Mouse (Mus musculus) T-cell, adult 2 months (primary cell): ENCODE results near the gene Drc7.
"Not testable (repeated sequence)": the region's sequence is repeated elsewhere in the genome, so short reads cannot be mapped to it uniquely, and the experiment has no call there.

ENCODE experiments used
- DNase-seq: peaks from one replicate; pipeline ENCODE4 v3.0.0; 2022; ENCODE audit warnings: low spot score

Gene Drc7

GRCm38 (mm10) chr8:95054927-95055510 is at the start of gene Drc7:
TSS of gene Drc7 (plus strand) at chr8:95055103.
- DNase-seq = no peak

DNA sequence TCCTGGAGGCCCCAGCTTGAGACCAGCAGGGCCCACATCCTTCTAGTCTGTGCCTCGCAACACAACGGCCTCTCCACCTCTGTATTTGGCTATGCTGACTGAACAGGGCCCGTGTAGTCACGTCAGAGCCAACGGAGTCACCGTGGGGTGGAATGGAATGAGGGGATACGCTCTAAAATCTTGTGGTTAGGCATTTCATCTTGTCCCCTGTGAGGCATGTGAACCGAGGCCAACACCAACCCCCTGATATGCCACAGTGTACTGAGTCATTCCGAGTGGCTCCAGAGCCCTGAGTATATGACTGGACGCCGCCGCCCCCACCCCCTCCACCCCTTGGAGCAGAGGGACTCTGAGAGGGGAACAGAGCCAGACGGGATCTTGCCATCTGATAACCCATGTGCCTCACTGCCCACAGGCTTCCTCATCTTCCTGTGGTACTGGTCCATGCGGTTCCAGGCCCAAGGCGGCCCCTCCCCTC is 42.4 kb upstream of the Drc7 start:
- DNase-seq = no peak

GRCm38 (mm10) chr8:95015866-95016265 is 39.0 kb upstream of the Drc7 start:
- no peak for DNase-seq

DNA sequence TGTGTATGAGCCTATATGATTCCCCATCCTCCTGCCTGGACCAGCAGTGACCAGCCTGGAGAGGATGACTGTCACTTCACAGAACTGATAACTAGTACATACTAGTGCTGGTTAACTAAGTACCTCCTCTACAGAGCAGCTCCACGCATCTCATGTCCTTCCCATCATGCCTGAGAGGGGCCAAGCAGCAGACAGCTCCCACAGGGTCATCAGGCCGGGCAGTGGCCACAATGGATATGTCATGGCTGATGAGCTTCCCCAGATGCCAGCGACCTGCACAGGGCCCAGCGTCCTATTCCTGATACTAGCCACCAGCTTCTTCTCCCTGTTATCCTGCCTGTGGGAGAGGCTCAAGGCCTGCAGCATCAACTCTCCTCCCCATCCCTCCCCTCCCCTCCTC is 38.2 kb upstream of the Drc7 start:
- DNase-seq = no peak

- no peak for DNase-seq
These were observed 37.5 kb upstream of the Drc7 start, which contains the start of gene Adgrg3 for GRCm38 (mm10) chr8:95017451-95017850. TSS of gene Adgrg3 (plus strand) at chr8:95017692.

DNA sequence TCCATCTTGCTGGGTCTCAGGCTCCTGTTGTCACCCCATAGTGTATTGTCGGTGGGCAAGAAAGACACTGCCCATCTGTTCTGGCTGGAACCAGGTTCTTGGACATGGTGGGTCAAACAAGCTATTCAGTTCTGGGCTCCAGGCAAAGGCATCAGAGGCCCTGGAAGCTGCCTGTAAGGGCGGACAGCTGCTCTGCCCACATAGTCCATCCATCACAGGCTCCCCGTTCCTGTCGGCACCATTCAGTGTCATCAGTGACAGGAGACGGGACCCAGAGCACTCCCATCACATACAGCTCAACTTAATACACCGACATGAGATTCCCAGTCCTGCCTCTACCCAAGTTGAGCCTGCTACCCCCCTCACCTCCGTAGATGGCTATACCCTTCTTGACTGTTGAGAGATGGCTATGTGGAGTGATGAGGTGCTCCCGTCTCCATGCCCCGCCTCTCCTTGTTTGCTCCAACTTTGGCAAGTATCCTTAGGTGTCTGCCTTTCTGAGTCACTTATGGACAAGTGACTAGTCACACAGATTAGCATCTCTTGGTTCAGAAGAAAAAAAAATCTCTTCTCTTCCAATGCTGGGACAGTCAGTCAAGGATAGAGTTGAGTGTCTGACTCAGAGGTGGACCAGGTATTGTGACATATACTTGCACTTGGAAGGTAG is 36.8 kb upstream of the Drc7 start:
- no peak for DNase-seq

DNA sequence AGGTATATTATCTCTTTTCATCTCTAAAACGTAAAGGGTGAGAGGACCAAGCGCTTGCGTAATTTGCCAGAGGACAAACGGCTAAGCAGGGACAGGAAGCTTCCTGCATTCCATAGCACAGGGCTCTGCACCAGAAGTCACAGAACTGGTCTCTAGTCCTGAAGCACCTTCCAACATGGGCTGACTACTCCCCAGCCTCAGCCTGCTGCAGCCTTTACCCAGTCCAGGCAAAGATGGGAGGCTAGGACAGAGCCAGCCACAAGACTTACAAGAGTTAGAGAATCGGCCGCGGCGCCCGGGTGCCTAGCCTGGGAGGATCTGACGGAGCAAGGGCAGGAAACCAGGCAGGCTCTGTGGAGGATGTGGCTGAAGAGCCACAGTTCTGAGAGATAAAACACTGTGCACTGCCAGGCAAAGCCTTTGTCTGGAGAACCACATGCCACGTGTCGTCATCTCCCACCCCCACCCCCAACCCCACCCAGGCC is 34.6 kb upstream of the Drc7 start:
- peak; percentile 77 for DNase-seq

DNA sequence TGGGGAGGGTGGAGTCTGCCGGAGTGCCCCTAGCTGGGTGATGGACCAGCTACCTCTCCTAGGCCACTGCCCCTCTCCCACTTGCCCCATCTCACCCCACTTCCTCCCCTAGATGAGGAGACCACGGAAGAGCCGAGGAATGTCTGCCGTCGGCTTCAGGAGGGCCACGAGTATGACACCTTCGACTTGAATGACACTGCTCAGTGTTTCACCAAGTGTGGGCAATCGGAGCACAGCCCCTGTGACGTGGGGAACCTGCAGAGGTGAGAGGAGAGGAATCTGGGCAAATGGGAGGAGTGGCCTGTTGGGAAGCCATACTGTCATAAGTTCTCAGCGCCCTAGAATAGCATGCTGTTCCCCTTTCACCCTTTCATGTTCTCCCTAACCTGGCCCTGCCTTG is 34.1 kb upstream of the Drc7 start:
- peak; percentile 65 for DNase-seq

DNA sequence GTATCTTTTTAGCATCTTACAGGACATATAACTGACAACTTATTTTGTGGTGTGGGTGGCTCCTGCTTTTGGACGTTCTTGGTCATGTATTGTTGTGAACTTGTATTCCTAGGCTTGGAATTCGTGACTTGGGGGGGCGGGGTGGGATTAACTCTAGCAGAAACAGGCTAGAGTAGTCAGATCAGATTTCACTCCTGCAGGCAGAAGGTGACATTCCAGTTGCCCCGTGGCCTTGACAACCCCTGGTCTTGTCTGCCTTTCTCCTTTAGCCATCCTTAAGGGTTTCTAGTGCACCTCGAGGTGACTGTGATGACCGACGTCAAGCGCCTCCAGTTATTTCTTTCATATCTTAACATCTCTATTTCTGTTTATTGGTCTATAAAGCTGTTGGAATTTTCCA is 31.7 kb upstream of the Drc7 start:
- DNase-seq = no peak

DNA sequence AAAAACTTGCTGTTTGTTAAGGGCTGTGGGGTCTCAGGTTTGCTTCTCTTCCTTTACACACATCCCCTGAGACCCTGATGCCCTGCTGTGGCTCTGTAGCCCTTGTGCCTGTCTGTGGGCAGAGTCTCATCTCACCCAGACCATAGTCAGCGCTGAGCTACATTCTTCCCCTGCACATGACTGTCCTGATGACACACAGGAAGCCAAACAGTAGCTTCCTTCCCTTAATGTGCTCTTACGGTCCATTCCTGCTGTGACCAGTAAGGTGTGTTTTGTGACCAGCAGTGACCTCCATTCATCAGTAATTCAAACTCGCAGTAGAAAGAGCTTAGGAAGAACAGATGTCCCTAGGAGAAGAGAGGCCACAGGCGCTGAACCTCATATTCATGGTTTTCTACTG is 30.5 kb upstream of the Drc7 start:
- DNase-seq = no peak

GRCm38 (mm10) chr8:95025421-95025820 is 29.5 kb upstream of the Drc7 start:
- DNase-seq = peak; percentile 24

- not testable (repeated sequence) for DNase-seq
These were observed 26.5 kb upstream of the Drc7 start for GRCm38 (mm10) chr8:95028391-95028790.

- DNase-seq = no peak
These were observed 17.6 kb upstream of the Drc7 start for GRCm38 (mm10) chr8:95037106-95037925.

GRCm38 (mm10) chr8:95041883-95042784 is 12.8 kb upstream of the Drc7 start:
- DNase-seq = no peak

DNA sequence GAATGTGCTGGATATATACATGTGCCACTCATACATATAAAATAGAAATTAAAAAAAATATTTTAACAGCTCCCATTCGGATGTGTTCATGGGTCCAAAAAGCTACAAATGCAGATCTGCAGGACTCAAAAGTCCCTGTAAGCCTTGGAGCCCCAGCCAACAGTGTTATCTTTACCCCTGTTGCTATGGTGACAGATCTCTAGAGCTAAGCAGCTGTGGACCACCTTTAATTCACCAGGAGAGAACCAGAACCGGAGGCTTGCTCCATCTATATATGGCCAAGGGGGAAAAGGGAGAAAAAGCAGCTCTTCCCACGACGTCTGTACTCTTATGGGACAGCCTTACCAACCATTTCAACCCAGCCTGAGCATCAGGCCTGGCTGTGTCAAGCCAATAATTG is 10.1 kb upstream of the Drc7 start:
- no peak for DNase-seq

- DNase-seq = no peak
These were observed 7.9 kb upstream of the Drc7 start for GRCm38 (mm10) chr8:95046982-95047381.

- DNase-seq = no peak
These were observed 6.8 kb upstream of the Drc7 start for GRCm38 (mm10) chr8:95047884-95048680.

GRCm38 (mm10) chr8:95049636-95050035 is 5.3 kb upstream of the Drc7 start:
- DNase-seq = no peak

- DNase-seq = no peak
These were observed 465 bp upstream of the Drc7 start for GRCm38 (mm10) chr8:95054438-95054837.

DNA sequence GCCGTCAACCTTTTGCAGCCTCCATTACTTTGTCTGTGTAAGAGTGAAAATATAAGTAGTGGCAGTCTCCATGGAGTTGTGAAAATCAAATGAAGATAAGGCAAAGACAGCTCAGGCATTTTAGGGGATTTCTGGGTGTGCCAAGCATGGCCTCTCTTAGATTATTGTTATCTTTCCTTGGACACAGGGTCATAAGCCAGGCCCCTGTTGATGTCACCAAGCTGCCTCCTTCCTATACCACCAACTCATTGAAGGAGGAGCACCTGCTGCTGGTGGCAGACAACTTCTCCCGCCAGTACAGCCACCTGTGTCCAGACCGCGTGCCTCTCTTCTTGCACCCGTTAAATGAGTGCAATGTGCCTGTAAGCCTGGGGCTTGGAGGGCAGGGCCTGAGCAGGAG is 1.5 kb downstream of the Drc7 start:
- DNase-seq = no peak

- peak; percentile 11 for DNase-seq
These were observed 3.8 kb downstream of the Drc7 start for GRCm38 (mm10) chr8:95058661-95059060.
